Mouse (Mus musculus): ENCODE data around the gene Hhatl.

DNA sequence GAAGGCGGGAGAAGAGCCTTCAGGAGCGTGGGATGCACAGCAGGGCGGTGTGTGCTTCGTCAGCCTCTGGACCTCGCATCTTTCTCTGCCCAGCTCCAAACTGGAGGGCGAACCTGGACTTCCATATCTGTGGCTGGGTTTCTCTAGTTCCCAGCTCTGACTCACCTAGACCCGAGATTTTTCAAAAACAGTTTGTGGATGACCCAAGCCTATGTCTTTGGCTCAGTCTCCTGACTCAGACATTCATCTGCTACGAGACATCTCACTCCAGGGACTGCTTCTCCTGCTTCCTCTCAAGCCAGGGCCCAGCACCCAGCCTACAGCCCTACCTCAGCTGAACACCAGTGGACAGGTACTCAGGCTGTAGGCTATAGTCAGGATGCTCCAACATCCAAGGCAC lies 7.0 kb downstream of the Hhatl start:
- TF ChIP-seq CTCF (IDR thresholded peaks at IDR 0.05; ENCODE audit: extremely low read depth, insufficient read length, insufficient replicate concordance, low read depth, low read length) (no peak), POLR2A (IDR thresholded peaks at IDR 0.05; ENCODE audit: low read depth, low read length) (no peak)

Data from small intestine, adult 2 months (tissue).